Mouse (Mus musculus) urinary bladder, adult 2 months (tissue): ENCODE measurements at regions not wholly inside any gene's neighbourhood (a gene's known extent, or its start where the extent isn't known, plus 50 kb on each side); places are given as distances from the start of the nearest gene placed in this dataset.

Experiments used
- DNase-seq: peaks from one replicate; pipeline ENCODE4 v3.0.0; 2022; ENCODE audit warnings: low spot score

GRCm38 (mm10) chr13:6255728-6256496 is 292.0 kb upstream of the Pitrm1 start:
- DNase-seq: no peak

DNA sequence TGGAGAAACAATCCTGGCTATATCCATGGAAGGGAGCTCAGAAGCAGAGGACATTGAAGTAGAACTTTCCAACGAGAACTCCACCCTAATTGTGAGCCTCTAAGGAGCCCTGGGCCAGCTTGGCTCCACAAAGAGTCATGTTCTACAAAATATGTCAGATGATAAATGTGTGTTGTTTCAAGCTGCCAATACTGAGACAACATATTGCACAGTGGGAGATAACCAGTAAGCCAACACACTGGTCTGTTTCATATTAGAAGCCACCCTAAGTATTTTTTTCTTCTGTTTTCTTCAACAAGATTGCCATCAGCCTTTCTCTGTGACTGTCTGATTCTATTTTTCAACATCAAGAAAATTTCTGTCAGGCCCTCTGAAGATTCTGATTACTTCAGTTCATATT is 289.5 kb upstream of the Pitrm1 start:
- DNase-seq: no peak

- no peak for DNase-seq
These were observed 287.6 kb upstream of the Pitrm1 start for GRCm38 (mm10) chr13:6260321-6260865.

DNA sequence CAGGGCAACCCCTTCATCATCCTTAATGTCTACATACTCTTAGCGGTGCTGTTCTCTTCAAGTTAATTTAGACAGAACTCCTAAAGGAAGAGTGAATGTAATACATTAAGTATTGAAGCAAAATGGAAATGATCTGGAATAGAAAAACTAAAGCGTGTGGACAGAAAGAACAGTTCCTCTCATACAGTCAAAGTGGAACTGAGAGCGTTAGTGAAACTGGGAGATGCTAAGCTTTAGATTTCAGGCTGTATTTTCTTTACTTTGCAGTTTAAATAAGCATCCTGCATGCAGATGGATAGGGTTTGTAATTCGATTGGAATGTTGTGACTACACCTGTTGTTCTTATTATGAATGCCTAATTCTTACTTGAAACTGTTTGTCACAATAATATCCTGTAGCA is 286.5 kb upstream of the Pitrm1 start:
- DNase-seq: no peak

DNA sequence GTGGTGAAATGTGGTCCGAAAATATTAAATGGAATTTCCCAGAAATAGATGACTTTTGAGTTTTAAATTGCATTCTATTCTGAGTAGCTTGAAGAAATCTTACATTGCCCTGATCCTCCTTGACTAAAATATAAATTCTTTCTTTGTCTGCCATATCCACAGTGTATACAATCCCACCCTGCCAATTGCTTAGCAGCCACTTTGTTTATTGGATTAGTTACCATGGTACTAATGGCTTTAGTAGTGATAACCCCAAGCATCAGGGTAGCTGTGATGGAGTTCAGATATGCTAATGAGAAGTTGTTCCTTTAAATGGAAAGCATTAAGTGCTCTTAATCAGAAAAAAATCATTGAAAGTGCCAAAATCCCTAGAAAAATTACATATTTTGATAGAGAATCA is 277.4 kb upstream of the Pitrm1 start:
- DNase-seq: no peak

GRCm38 (mm10) chr13:6272932-6273331 is 275.0 kb upstream of the Pitrm1 start:
- DNase-seq: no peak

DNA sequence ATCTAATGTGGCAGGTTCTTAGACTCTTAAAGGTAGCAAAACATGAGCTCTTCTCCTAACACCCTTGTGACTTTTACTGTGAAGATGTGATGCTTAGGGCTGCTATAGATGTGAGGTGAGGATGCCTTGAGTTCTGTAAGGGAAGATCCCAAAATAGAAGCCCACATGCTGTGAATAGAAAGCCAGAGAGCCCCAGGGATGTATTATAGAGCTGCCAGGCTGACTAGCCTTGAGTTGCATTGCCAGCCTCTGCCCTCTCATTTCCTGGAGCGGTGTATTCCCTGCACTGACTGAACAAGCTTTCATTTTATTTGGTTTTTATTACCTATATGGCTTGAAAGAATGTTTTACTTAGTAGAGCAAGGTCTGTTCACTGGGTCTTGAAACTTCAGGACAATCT is 267.9 kb upstream of the Pitrm1 start:
- DNase-seq: no peak

GRCm38 (mm10) chr13:6288109-6288508 is 259.8 kb upstream of the Pitrm1 start:
- DNase-seq: no peak

DNA sequence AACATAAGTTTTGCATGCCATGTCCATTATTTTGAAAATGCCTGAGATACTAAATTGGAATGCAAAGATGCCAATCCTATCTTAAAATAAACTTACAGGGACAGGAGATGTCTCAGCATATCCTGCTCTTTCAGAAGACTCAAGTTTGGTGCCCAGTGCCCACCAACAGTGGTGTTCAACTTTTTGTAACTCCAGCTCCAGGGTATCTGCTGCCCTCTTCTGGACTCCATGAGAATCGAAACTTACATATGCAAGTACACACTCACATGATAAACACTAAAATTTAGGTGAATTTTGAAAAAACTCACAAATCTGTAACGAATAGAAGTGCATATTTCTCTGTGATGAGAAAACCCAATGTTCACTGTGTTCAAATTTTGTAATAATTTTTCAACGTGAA is 255.9 kb upstream of the Pitrm1 start:
- no peak for DNase-seq

DNA sequence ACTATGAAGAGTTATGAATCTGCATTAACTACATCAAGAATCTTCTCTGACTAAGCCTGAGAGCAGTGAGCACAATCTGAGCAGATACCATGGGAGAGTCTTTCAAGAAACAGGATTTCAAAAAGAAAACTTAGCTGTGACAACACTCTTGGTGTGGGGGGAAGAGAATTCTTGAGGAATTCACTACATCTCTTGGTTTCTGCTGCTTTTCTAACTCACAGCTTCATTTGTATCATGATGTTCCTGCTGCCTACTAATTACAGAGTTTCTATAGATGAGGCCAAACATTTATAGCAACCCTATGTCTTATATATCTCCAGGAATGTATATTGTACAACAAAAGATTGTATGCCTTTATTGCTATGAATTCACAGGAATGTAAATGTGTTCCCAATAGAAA is 242.2 kb upstream of the Pitrm1 start:
- no peak for DNase-seq

GRCm38 (mm10) chr13:6306616-6306988 is 241.3 kb upstream of the Pitrm1 start:
- DNase-seq: no peak

DNA sequence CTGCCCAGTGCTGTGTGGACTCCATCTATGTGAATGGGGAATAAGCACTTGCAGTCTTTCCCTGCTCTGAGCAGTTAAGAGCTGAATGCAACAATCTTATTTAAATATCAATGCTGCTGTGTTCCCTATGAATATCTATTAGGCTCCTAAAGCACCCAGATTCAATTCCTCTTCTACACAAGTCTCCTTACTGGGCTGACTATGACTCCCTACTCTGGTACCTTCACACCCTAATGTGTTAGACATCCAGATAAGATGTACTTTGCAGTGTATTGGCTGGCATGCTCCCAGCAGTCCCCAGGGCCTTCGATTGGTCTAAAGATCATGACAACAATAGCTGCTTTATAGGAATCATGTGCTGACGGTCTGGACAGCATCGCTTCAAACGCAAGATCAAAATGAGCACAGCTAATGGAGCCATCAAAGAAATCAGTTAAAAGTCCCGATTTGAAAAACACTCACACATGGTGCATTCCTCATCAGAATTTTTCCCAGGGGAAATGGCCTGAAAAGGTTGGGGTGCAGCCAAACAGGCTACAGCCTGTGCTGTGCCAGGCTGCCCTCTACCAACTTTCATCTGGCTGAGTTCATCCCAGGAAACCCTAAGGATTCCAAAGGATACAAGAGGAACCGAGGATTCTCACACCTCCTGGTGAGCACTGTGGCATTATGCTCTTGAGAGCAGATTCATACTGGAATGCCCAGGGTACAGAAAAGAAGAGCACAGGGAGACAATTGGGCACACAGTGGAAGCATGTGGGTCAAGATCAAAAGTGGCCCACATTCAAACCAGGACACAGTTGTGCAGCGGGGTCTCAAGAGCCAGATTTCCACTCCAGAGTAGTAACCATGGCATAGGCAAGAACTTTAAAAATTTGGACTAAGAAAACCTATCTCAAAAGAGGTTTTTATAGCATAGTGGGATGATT is 240.7 kb upstream of the Pitrm1 start:
- no peak for DNase-seq

DNA sequence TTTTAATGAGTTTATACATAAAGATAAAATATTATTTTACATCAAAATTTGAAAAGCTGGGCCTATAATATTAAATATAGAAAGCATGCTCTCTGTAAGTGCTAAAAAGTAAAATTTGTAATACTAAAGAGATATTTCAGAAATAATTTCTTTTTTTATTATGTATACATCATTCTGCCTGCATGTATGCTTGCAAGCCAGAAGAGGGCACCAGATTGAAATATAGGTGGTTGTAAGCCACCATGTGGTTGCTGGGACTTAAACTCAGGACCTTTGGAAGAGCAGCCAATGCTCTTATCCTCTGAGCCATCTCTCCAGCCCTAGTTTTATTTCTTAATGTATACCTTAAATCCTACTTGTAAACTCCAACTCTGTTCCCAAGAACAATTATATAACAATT is 231.7 kb upstream of the Pitrm1 start:
- DNase-seq: no peak

DNA sequence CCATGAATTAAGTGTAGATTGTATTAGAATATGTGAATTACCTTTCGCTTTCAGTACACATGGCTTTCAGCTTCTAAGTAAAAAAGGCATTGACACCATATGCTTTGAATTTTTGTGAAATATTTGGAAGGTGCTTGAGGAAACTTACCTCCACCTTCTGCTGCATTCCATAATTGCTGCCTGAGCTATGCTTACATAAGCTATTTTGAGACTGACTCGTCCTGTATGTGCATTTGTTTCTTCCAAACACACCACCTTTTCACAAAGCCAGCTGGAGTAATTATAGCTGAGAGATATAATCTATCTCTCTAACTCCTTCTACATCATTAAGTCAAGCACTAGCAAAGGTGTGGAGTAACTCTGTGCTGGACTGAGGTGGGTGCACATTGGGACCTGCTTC is 224.0 kb upstream of the Pitrm1 start:
- no peak for DNase-seq

DNA sequence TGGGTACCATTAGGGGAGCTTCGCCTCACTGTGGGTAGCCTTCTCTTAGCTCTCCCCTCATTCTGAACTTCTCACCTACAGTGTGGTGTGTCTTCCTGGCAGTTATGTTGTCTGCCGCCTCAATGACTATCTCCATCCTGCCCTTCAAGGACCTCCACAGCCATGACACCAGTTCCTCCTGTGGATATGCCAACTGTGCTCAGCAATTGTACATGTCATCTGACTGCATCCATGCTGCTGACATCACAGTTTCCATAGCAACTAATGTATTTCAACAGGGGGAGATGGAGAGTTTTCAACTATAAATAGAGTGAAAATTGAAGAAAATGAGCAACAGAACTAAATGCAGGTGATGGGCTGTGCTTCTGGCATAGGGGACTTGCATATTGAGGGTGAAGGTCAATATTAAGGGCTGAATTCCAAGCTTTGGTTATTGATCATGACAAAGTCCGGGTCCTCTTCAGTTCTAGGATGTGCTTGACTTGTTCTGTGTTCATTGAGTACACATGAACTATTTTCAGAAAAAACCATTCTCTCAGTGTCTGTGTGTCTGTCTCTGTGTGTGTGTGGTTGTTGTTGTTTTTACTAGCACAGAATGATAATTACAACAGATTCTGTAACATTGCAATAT is 217.5 kb upstream of the Pitrm1 start:
- no peak for DNase-seq

GRCm38 (mm10) chr13:6340157-6340556 is 207.8 kb upstream of the Pitrm1 start:
- DNase-seq: no peak

GRCm38 (mm10) chr13:6341102-6341737 is 206.7 kb upstream of the Pitrm1 start:
- no peak for DNase-seq

GRCm38 (mm10) chr13:6365169-6365568 is 182.8 kb upstream of the Pitrm1 start:
- no peak for DNase-seq

GRCm38 (mm10) chr13:6367661-6368060 is 180.3 kb upstream of the Pitrm1 start:
- no peak for DNase-seq

- no peak for DNase-seq
These were observed 173.3 kb upstream of the Pitrm1 start for GRCm38 (mm10) chr13:6374570-6375173.

DNA sequence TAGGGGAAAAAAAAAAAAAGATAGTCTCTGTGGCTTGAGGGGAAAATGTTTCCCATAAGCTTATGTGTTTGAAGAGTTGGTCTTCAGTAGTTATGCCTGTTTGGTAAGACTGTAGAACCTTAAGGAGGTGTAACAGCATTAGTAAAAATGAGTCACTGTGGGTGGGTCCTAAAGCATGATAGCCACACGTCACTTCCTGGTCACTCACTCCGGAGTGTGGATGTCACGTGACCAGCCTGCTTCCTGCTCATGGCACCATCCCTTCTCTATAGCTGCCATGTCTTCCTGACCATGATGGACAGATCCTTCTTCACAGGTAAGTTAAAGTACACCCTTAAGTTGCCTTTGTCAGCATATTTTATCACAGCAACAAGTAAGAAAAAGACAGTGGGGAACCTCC is 170.0 kb upstream of the Pitrm1 start:
- no peak for DNase-seq
